Mouse (Mus musculus) ovary, postnatal 10 days (tissue): Measurements from ENCODE around the gene Lmod1.

ENCODE experiments used
- DNase-seq: peaks from one replicate; pipeline ENCODE4 v3.0.0; 2022; ENCODE audit warnings: low spot score

The Lmod1 gene

GRCm38 (mm10) chr1:135412130-135412529 lies 87.5 kb downstream of the Lmod1 start:
- no peak for DNase-seq

DNA sequence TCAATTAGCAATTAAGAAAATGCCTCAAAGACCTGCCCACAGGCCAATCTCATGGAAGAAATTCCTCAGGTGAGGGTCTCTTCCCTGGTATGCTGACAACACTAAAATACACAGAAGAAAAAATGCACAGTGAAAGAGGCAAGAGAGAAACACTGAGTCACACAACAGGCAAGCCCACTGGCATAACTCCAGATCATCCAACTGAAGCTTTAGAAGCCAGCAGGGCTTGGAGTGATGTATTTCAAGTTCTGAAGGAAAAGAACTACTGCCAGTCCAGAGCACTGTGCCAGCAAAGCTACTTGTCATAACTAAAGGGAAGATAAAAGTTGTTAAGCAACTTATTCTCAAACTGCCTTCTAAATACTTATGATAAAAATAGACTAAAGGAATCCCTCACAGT lies 89.4 kb downstream of the Lmod1 start:
- no peak for DNase-seq
